Mouse (Mus musculus): ENCODE measurements around the gene Plaur.
"Not testable (repeated sequence)": the region's sequence is repeated elsewhere in the genome, so short reads cannot be mapped to it uniquely, and the experiment has no call there.

Plaur gene

GRCm38 (mm10) chr7:24507726-24508114 is 45.4 kb downstream of the Plaur start:
- DNase-seq (ENCODE audit: low spot score) = no peak

GRCm38 (mm10) chr7:24512355-24512754 is 50.1 kb downstream of the Plaur start, which contains the start of gene AC161166.1:
TSS of gene AC161166.1 (minus strand) at chr7:24512455.
- DNase-seq (ENCODE audit: low spot score) = no peak

- not testable (repeated sequence) for DNase-seq (ENCODE audit: low spot score)
Observed at GRCm38 (mm10) chr7:24516319-24516718, 54.0 kb downstream of the Plaur start.

GRCm38 (mm10) chr7:24517077-24517476 is 54.8 kb downstream of the Plaur start:
- DNase-seq (ENCODE audit: low spot score) = no peak

GRCm38 (mm10) chr7:24517654-24518053 is 55.4 kb downstream of the Plaur start:
- DNase-seq (ENCODE audit: low spot score) = no peak

- DNase-seq (ENCODE audit: low spot score) = no peak
Observed at GRCm38 (mm10) chr7:24519130-24519529, 56.8 kb downstream of the Plaur start.

- DNase-seq (ENCODE audit: low spot score) = not testable (repeated sequence)
Observed at GRCm38 (mm10) chr7:24520054-24520453, 57.8 kb downstream of the Plaur start.

GRCm38 (mm10) chr7:24522805-24523204 is 60.5 kb downstream of the Plaur start:
- no peak for DNase-seq (ENCODE audit: low spot score)

- DNase-seq (ENCODE audit: low spot score) = no peak
Observed at GRCm38 (mm10) chr7:24523723-24524122, 61.4 kb downstream of the Plaur start.

- DNase-seq (ENCODE audit: low spot score) = no peak
Observed at GRCm38 (mm10) chr7:24524978-24525377, 62.7 kb downstream of the Plaur start.
